Mouse (Mus musculus) limb, embryonic 11.5 days (tissue): ENCODE measurements at regions not wholly inside any gene's neighbourhood (a gene's known extent, or its start where the extent isn't known, plus 50 kb on each side); places are given as distances from the start of the nearest gene placed in this dataset.

Experiments
- ATAC-seq: fragments of 200-750 bp; cut with Nextera tagmentation; 2 replicates; pipeline ENCODE4 v1.8.0; 2017; ENCODE audit warnings: low read depth; ENCODE audit not compliant: insufficient number of reproducible peaks, low FRiP score, low TSS enrichment
- DNase-seq: peaks from one replicate; pipeline ENCODE4 v3.0.0-alpha.2; 2015; ENCODE audit warnings: low spot score
- H3K27ac ChIP-seq: fragments of 300-500 bp; sonication (generic); replicated peaks from 2 replicates; pipeline ENCODE4 v1.5.1; 2014; ENCODE audit warnings: low read depth, mild to moderate bottlenecking, low read length
- H3K27me3 ChIP-seq: fragments of 300-500 bp; sonication (generic); 2 replicates; pipeline ENCODE4 v1.6.1; 2014; ENCODE audit warnings: mild to moderate bottlenecking, low read length, mixed read lengths; ENCODE audit not compliant: control insufficient read depth, insufficient read depth
- H3K36me3 ChIP-seq: fragments of 300-500 bp; sonication (generic); 2 replicates; pipeline ENCODE4 v1.6.1; 2014; ENCODE audit warnings: mild to moderate bottlenecking, low read length, moderate library complexity, mixed read lengths; ENCODE audit not compliant: control insufficient read depth, insufficient read depth
- H3K4me1 ChIP-seq: fragments of 300-500 bp; sonication (generic); 2 replicates; pipeline ENCODE4 v1.6.1; 2014; ENCODE audit warnings: low read length, mixed read lengths; ENCODE audit not compliant: control insufficient read depth, insufficient read depth
- H3K4me2 ChIP-seq: fragments of 300-500 bp; sonication (generic); 2 replicates; pipeline ENCODE4 v1.6.1; 2014; ENCODE audit warnings: low read depth, mild to moderate bottlenecking, moderate library complexity; ENCODE audit not compliant: severe bottlenecking
- H3K4me3 ChIP-seq: fragments of 300-500 bp; sonication (generic); 2 replicates; pipeline ENCODE4 v1.5.1; 2014; ENCODE audit warnings: low read depth, low read length
- H3K9ac ChIP-seq: fragments of 300-500 bp; sonication (generic); 2 replicates; pipeline ENCODE4 v1.6.1; 2014; ENCODE audit warnings: mild to moderate bottlenecking, low read length
- H3K9me3 ChIP-seq: fragments of 300-500 bp; sonication (generic); 2 replicates; pipeline ENCODE4 v1.6.1; 2016; ENCODE audit warnings: low read length; ENCODE audit not compliant: control insufficient read depth
- whole genome bisulfite sequencing: fragments of 180-500 bp; shearing (Covaris S2); extraction: QIAGEN DNeasy Blood & Tissue Kit; methylation state at CpG from one replicate; pipeline ENCODE4 v1.1.7; 2014; 5-methylcytosine and 5-hydroxymethylcytosine counted together

DNA sequence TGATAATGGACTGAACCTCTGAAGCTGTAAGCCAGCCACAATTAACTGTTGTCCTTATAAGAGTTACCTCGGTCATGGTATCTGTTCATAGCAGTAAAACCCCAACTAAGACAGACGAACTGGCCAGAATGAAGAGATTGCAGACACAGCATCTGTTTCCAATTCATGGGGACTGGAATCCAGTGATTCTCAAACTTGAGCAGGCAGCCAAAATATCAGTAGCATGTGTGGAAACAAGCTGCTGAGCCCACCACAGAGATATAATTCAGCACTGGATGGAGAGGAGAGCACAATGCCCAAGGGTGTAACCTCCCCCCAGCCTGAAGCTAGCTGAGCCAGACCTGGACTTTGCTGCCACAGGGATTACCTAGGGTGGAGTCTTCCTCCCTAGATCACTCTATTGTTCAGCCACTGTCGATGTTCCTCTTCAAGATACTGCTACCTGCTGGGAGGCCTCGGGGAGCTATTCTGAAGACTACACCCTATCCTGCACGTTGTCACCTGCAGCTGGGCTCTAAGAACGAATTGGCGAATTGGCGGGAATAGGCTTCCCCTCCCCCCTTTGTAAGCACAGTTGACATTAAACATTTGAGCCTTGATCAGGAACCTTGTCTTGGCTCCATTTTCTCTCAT lies 259.1 kb upstream of the Pou3f3 start:
- 58% methylated on average over 8 of the region's 8 CpGs for WGBS

DNA sequence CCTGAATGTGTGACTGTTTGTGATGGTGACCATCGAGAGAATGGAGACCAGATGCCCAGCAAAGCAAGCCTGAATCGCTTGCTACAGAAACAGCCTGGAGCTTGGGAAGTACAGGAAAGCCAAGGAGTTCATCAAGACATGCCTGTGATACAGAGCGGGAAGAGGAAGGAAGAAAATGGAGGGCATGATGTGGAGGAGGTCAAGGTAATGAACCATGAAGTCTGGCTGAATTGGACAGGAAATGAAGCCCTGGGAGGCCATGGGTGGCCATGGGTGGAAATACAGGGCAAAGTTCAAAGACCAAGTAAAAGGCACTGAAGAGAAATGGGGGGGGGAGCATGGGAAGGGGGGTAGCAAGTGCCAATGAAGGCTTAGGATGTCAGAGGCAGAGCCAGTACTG lies 227.2 kb upstream of the Pou3f3 start:
- Histone ChIP-seq H3K36me3 (no peaks in the 10 kb centered on the region), H3K4me3 (no peak overlapping the region), H3K4me1 (peaks cover 3% of the 10 kb centered on the region; the same call in 1 of the 2 replicates), H3K27ac (no peak overlapping the region), H3K27me3 (no peaks in the 10 kb centered on the region), H3K9ac (no peak overlapping the region), H3K9me3 (no peaks in the 10 kb centered on the region), H3K4me2 (no peak overlapping the region)
- ATAC-seq (no peak), DNase-seq (no peak)
- 86% methylated on average over 3 of the region's 3 CpGs for WGBS

More for the DNA sequence above, 259.1 kb upstream of the Pou3f3 start:
- no peaks in the 10 kb centered on the region for H3K9me3 ChIP-seq
- no peak overlapping the region for H3K27ac ChIP-seq
- H3K4me1 ChIP-seq: 0 out of 2 replicates have a peak, but pooled peaks cover under 1% of the 10 kb centered on the region
- no peak overlapping the region for H3K9ac ChIP-seq
- DNase-seq (no peak), ATAC-seq (no peak)
- no peak overlapping the region for H3K4me2 ChIP-seq
- no peak overlapping the region for H3K4me3 ChIP-seq
- H3K27me3 ChIP-seq: no peaks in the 10 kb centered on the region
- no peaks in the 10 kb centered on the region for H3K36me3 ChIP-seq

DNA sequence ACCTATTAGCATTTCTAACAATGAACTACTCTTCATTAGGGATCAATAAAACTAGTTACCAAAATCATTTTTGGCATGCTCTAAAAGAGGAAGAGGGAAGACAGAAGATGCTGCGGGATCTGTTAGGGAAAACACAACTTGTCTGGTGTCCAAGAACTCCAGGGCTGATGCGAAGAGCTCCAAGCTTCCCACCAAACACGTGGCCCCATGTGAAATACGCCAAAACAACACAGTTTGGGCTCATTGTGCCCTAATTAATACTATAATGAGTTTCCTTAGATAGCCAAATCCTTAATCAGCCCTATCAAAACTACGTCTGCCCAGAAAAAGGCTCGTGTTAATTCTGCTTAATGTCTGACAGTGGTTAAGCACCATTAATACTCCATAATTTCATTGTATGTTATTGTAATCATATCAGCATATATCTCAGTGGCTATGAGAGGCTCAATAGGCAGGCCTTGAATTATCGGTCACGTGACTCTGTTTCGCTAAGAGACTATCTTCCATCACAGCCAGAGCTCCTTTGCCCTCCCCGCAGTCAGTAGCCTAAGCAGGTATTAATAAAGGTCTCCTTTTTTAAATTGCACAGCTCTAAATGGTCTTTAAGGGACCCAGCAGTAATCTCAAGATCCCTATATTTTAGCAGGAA lies 223.6 kb upstream of the Pou3f3 start:
- H3K36me3 ChIP-seq: no peaks in the 10 kb centered on the region
- no peaks in the 10 kb centered on the region for H3K9me3 ChIP-seq
- no peak overlapping the region for H3K4me2 ChIP-seq
- peaks cover 3% of the 10 kb centered on the region; the same call in 1 of the 2 replicates for H3K4me1 ChIP-seq
- no peak overlapping the region for H3K9ac ChIP-seq
- no peak overlapping the region for H3K27ac ChIP-seq
- whole genome bisulfite sequencing: 84% methylated on average over 10 of the region's 10 CpGs
- no peak for DNase-seq
- H3K27me3 ChIP-seq: no peaks in the 10 kb centered on the region
- no peak for ATAC-seq
- no peak overlapping the region for H3K4me3 ChIP-seq

GRCm38 (mm10) chr1:42472495-42473230 lies 222.9 kb upstream of the Pou3f3 start:
- Histone ChIP-seq H3K9ac (no peak overlapping the region), H3K27me3 (no peaks in the 10 kb centered on the region), H3K4me3 (no peak overlapping the region), H3K36me3 (no peaks in the 10 kb centered on the region), H3K27ac (no peak overlapping the region), H3K4me2 (no peak overlapping the region), H3K9me3 (no peaks in the 10 kb centered on the region), H3K4me1 (peaks cover 3% of the 10 kb centered on the region; the same call in 1 of the 2 replicates)
- ATAC-seq (peak; percentile 76; the same call in 1 of the 2 replicates), DNase-seq (peak; percentile 50)
- 32% methylated on average over 13 of the region's 13 CpGs for WGBS

DNA sequence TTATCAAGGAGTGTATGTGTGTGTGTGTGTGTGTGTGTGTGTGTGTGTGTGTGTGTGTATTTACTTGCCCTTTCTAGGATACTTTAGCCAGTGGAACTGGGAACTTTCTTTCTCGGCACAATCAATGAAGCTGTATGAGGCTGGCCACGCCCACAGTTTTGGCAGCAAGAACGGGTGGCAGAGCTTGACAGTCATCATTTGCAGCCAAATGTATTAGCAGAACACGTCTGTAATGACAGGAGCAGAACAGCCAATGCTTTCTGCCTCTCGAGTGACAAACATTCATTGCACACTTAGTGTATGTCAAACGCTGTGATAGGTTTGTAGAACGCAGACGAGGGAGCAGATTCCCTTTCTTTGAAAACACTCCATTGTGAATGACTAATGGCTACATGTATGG lies 221.4 kb upstream of the Pou3f3 start:
- H3K4me3 ChIP-seq: no peak overlapping the region
- ATAC-seq (no peak), DNase-seq (no peak)
- peaks cover 3% of the 10 kb centered on the region; the same call in 1 of the 2 replicates for H3K4me1 ChIP-seq
- H3K4me2 ChIP-seq: no peak overlapping the region
- no peaks in the 10 kb centered on the region for H3K36me3 ChIP-seq
- no peak overlapping the region for H3K9ac ChIP-seq
- no peak overlapping the region for H3K27ac ChIP-seq
- H3K27me3 ChIP-seq: no peaks in the 10 kb centered on the region
- no peaks in the 10 kb centered on the region for H3K9me3 ChIP-seq
- WGBS: 78% methylated on average over 8 of the region's 8 CpGs

- H3K4me3 ChIP-seq: no peak overlapping the region
- peaks cover 3% of the 10 kb centered on the region; the same call in 1 of the 2 replicates for H3K4me1 ChIP-seq
- no peak for ATAC-seq
- no peaks in the 10 kb centered on the region for H3K36me3 ChIP-seq
- H3K9ac ChIP-seq: no peak overlapping the region
- H3K4me2 ChIP-seq: no peak overlapping the region
- no peaks in the 10 kb centered on the region for H3K27me3 ChIP-seq
- no peak for DNase-seq
- no peaks in the 10 kb centered on the region for H3K9me3 ChIP-seq
- 90% methylated on average over 1 of the region's 1 CpGs for WGBS
- no peak overlapping the region for H3K27ac ChIP-seq
Observed at GRCm38 (mm10) chr1:42474831-42475230, 220.7 kb upstream of the Pou3f3 start.

- H3K4me2 ChIP-seq: no peak overlapping the region
- H3K4me3 ChIP-seq: no peak overlapping the region
- DNase-seq: no peak
- WGBS: 94% methylated on average over 2 of the region's 2 CpGs
- peaks cover 3% of the 10 kb centered on the region; the same call in 1 of the 2 replicates for H3K4me1 ChIP-seq
- no peak for ATAC-seq
- no peaks in the 10 kb centered on the region for H3K36me3 ChIP-seq
- H3K9ac ChIP-seq: no peak overlapping the region
- no peak overlapping the region for H3K27ac ChIP-seq
- H3K27me3 ChIP-seq: no peaks in the 10 kb centered on the region
- no peaks in the 10 kb centered on the region for H3K9me3 ChIP-seq
Observed at GRCm38 (mm10) chr1:42475629-42476028, 219.9 kb upstream of the Pou3f3 start.

- 84% methylated on average over 8 of the region's 8 CpGs for WGBS
Observed at GRCm38 (mm10) chr1:42480348-42480920, 215.1 kb upstream of the Pou3f3 start.

More at GRCm38 (mm10) chr1:42480348-42480920, 215.1 kb upstream of the Pou3f3 start:
- no peaks in the 10 kb centered on the region for H3K9me3 ChIP-seq
- no peaks in the 10 kb centered on the region for H3K36me3 ChIP-seq
- H3K4me2 ChIP-seq: no peak overlapping the region
- H3K27ac ChIP-seq: no peak overlapping the region
- no peak overlapping the region for H3K9ac ChIP-seq
- no peaks in the 10 kb centered on the region for H3K27me3 ChIP-seq
- no peaks in the 10 kb centered on the region for H3K4me1 ChIP-seq
- H3K4me3 ChIP-seq: no peak overlapping the region
- ATAC-seq (no peak), DNase-seq (no peak)
